Mouse (Mus musculus) CD4-positive naive resting alpha-beta T cell, adult 76 days (primary cell): Measurements from ENCODE around the gene Krt31. TPM values are rescaled to one million over a fixed set of nuclear protein-coding genes. Genes with fewer than 3 reads are reported as not detected.

Experiments
- total RNA-seq: library from RNA; stranded (reverse); gene quantifications from one replicate; pipeline ENCODE4 v1.2.4, GENCODE M21; 2023

The Krt31 gene
- total RNA-seq, result not detected

GRCm38 (mm10) chr11:100050451-100050850 is at the start of gene Krt31:
Krt31 (minus strand) TSS chr11:100050551.

GRCm38 (mm10) chr11:100096141-100096540 is 45.8 kb upstream of the Krt31 start, which contains the start of gene Krt35:
Krt35 (minus strand) TSS chr11:100096241.

DNA sequence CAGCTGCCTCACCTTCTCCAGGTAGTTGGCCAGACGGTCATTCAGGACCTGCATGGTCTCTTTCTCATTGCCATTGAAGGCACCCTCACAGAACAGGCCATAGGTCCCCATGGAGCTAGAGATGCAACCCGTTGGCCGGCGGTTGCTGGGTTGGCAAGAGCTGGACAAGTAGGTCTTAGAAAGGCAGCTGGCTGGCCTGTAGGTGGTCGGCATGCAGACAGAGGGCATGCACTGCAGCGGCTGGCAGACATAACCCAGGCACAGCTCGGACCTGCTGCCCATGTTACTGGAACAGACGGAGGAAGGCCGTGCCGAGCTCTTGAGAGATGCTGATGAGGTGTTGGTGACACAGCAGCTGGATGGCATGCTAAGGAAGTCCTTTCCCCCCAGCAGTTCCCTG is 37.5 kb upstream of the Krt31 start, which contains the start of gene Krt32:
TSS of gene Krt32 (minus strand) at position 366 of the 400 bp plus-strand sequence.

DNA sequence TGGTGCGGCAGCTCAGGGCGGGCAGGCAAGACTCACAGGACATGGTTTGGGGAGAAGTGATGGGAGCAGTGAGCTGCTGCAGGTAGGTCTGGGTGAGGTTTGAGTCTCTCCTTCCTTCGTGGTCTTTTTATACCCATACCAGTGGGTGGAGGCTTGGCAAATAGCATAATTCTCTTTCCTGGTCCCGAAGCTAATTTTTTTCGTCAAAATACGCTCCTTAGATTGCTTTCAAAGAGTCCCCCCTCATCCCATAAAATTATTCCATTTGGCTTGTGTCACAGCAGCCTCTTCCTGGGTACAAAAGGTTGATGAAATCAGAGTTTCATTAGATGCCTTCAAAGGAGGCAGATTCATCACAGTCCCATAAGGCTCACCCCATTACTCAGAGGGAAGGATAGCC is 8.9 kb downstream of the Krt31 start, which contains the start of gene Krt34:
TSS of gene Krt34 (minus strand) at position 101 of the 400 bp plus-strand sequence.

GRCm38 (mm10) chr11:100029768-100030167 is 20.6 kb downstream of the Krt31 start, which contains the start of gene Krt33b:
Krt33b (minus strand) TSS chr11:100029868.

GRCm38 (mm10) chr11:100016112-100016511 is 34.2 kb downstream of the Krt31 start, which contains the start of gene Krt33a:
Krt33a (minus strand) TSS chr11:100016212.

Other genes with a start within 250 kb of the Krt31 start
- gene Gm11554, start 246.1 kb downstream of the Krt31 start, total RNA-seq, result not detected
- gene Krtap4-13, start 240.7 kb downstream of the Krt31 start, total RNA-seq, result not detected
- not detected for gene Gm11564, start 234.9 kb downstream of the Krt31 start, total RNA-seq
- gene 2300003K06Rik, start 212.5 kb downstream of the Krt31 start, total RNA-seq, result not detected
- gene Krtap4-16, start 198.9 kb downstream of the Krt31 start, total RNA-seq, result not detected
- gene Gm11568, start 192.6 kb downstream of the Krt31 start, total RNA-seq, result not detected
- not detected for gene Gm11559, start 186.1 kb downstream of the Krt31 start, total RNA-seq
- not detected for gene Krtap9-1, start 177.2 kb downstream of the Krt31 start, total RNA-seq
- gene Gm11567, start 171.4 kb downstream of the Krt31 start, total RNA-seq, result not detected
- gene Krtap31-1, start 142.6 kb downstream of the Krt31 start, total RNA-seq, result not detected
- gene Gm11565, start 135.8 kb downstream of the Krt31 start, total RNA-seq, result not detected
- gene Krtap31-2, start 114.3 kb downstream of the Krt31 start, total RNA-seq, result not detected
- gene Krtap9-5, start 102.1 kb downstream of the Krt31 start, total RNA-seq, result not detected
- not detected for gene Krtap29-1, start 71.5 kb downstream of the Krt31 start, total RNA-seq
- gene Krtap16-1, start 64.0 kb downstream of the Krt31 start, total RNA-seq, result not detected
- gene Krtap17-1, start 56.6 kb downstream of the Krt31 start, total RNA-seq, result not detected
- gene Krt33a, start 34.3 kb downstream of the Krt31 start, total RNA-seq, result not detected
- gene Krt33b, start 20.7 kb downstream of the Krt31 start, total RNA-seq, result not detected
- gene Krt34, start 9.0 kb downstream of the Krt31 start, total RNA-seq, result not detected
- gene Krt32, start 37.7 kb upstream of the Krt31 start, total RNA-seq, result not detected
- not detected for gene Krt35, start 45.7 kb upstream of the Krt31 start, total RNA-seq
- gene Krt36, start 55.1 kb upstream of the Krt31 start, total RNA-seq, result not detected
- gene Krt13, start 71.0 kb upstream of the Krt31 start, total RNA-seq, result not detected
- not detected for gene Krt15, start 85.4 kb upstream of the Krt31 start, total RNA-seq
- gene Krt19, start 98.1 kb upstream of the Krt31 start, total RNA-seq, result not detected
- not detected for gene Krt9, start 142.7 kb upstream of the Krt31 start, total RNA-seq
- gene Krt14, start 157.0 kb upstream of the Krt31 start, total RNA-seq, result not detected
- gene Krt16, start 198.4 kb upstream of the Krt31 start, total RNA-seq, result not detected
- gene Krt17, start 210.5 kb upstream of the Krt31 start, total RNA-seq, result not detected
- not detected for gene Krt42, start 219.3 kb upstream of the Krt31 start, total RNA-seq